In genomic region chr13:48273451-48274069, GRCm38 (mm10) we compare ENCODE assay signal across 8 mouse cellular contexts. TPM values are rescaled to one million over a fixed set of nuclear protein-coding genes. Genes with fewer than 3 reads are reported as not detected.
DNase-seq lines count a peak whose midpoint lies in the region; ATAC-seq lines count a peak whose summit lies in the region.

No protein-coding gene starts in this region.

- H3K9ac ChIP-seq in intestine, embryonic 14.5 days (ENCODE audit: low read length): no peak overlapping the region

- no peaks in the 10 kb centered on the region for H3K4me1 ChIP-seq in intestine, embryonic 14.5 days (replicated peaks; ENCODE audit: control insufficient read depth, insufficient read depth, low read length)

- peak overlapping the region; percentile 45 for H3K4me2 ChIP-seq in intestine, embryonic 14.5 days (ENCODE audit: low read length)

- H3K36me3 ChIP-seq in intestine, embryonic 14.5 days (ENCODE audit: control insufficient read depth, insufficient read depth, low read length): no peaks in the 10 kb centered on the region

- peak overlapping the region; percentile 21; the same call in 1 of the 2 replicates for H3K4me3 ChIP-seq in intestine, embryonic 14.5 days (ENCODE audit: low read depth, low read length)

- H3K9me3 ChIP-seq in intestine, embryonic 14.5 days (ENCODE audit: control insufficient read depth, low read length): no peaks in the 10 kb centered on the region

- H3K27ac ChIP-seq in intestine, embryonic 14.5 days (ENCODE audit: low read depth): no peak overlapping the region

- intact Hi-C loops in left cerebral cortex, postnatal 10 days (cut with DNase I): no loop called here

- 6% methylated on average over 15 of the region's 15 CpGs for WGBS in intestine, embryonic 14.5 days

- DNase-seq in NIH3T3 (ENCODE audit: low read depth): peak; percentile 66
- peak; percentile 61 to 63 for DNase-seq in cerebellum, postnatal 10 days
- peak; percentile 11 to 54 for DNase-seq in frontal cortex, postnatal 10 days (ENCODE audit: low spot score in 2 of 2)
- peak; percentile 72 for DNase-seq in intestine, embryonic 14.5 days (ENCODE audit: low spot score)
- DNase-seq in left cerebral cortex, postnatal 10 days (ENCODE audit: extremely low spot score in 1 of 2, low spot score in 2 of 2): peak; percentile 30 to 41
- peak; percentile 41 to 60 for DNase-seq in lung, postnatal 4 days
- DNase-seq in right cerebral cortex, postnatal 4 days: peak; percentile 47

- H3K27me3 ChIP-seq in intestine, embryonic 14.5 days (replicated peaks; ENCODE audit: control insufficient read depth, insufficient read depth, low read length): no peaks in the 10 kb centered on the region

- peak; percentile 86 for ATAC-seq in intestine, embryonic 14.5 days (replicated peaks; ENCODE audit: low FRiP score, low TSS enrichment, low read depth)
- no peak for ATAC-seq in megakaryocyte-erythroid progenitor cell, adult 5-6 weeks (replicated peaks; ENCODE audit: low FRiP score, low TSS enrichment, poor library complexity, severe bottlenecking)

RNA-seq across cellular contexts. Expression of gene Id4, which starts 12.5 kb away (rescaled TPM):
- polyA plus RNA-seq in intestine, embryonic 14.5 days (2014; fragmentation: Nextera tagmentation; extraction: Ambion mirVana): 10.9 and 15.2 TPM in 2 replicates
- 10 to 100 TPM; 20.2 to 27.1 TPM for total RNA-seq in left cerebral cortex, postnatal 10 days (2021)
- total RNA-seq in megakaryocyte-erythroid progenitor cell, adult 5-6 weeks (2014; fragmentation: Nextera tagmentation): not detected in 2 replicates
- total RNA-seq in megakaryocyte-erythroid progenitor cell, adult 5-6 weeks (2017): 0.85 TPM in 1 of 2 replicates, not detected in the other

Comparison
In these comparisons a context has a peak if more than half of its experiments do, and no peak if none do; other contexts are left out.
1. RNA of gene Id4, which starts 12.5 kb away (total RNA-seq): 20.2 to 27.1 TPM in left cerebral cortex, postnatal 10 days; 0.85 TPM in megakaryocyte-erythroid progenitor cell, adult 5-6 weeks; every median in the first group is over 10 times any median in the second.
2. Peak in every context shown above with its lines, with median percentiles within 50 percentile points of each other: DNase-seq.